Mouse (Mus musculus): ENCODE results near the gene Gm3685. TPM values are rescaled to one million over a fixed set of nuclear protein-coding genes. Genes with fewer than 3 reads are reported as not detected.
"Not testable (repeated sequence)": the region's sequence is repeated elsewhere in the genome, so short reads cannot be mapped to it uniquely, and the experiment has no call there.

Gene Gm3685
- not detected for total RNA-seq (2021)

DNA sequence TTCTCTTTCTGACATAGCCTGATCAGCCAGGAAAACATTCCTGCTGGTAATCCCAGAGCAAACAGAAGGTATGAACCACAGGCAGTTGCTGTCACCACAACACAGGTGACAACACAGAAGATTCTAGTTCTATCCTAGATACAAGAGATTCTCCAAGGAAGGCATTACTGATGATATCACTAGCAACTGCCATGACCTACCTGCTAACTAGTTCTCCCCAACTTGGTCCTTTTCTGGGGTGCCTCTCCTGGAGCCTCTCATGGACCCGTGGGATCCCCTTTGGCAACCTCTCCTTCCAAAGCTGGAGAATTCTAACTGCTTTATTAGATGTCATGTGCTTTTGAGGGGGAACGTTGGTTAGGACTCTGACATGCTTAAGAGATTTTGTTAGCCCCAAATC is at the start of gene Gm3685:
Gene Gm3685 (minus strand): TSS at position 101 of the 400 bp plus-strand sequence.
- DNase-seq (ENCODE audit: low spot score); intact Hi-C loops (cut with DNase I): not testable (repeated sequence)

DNA sequence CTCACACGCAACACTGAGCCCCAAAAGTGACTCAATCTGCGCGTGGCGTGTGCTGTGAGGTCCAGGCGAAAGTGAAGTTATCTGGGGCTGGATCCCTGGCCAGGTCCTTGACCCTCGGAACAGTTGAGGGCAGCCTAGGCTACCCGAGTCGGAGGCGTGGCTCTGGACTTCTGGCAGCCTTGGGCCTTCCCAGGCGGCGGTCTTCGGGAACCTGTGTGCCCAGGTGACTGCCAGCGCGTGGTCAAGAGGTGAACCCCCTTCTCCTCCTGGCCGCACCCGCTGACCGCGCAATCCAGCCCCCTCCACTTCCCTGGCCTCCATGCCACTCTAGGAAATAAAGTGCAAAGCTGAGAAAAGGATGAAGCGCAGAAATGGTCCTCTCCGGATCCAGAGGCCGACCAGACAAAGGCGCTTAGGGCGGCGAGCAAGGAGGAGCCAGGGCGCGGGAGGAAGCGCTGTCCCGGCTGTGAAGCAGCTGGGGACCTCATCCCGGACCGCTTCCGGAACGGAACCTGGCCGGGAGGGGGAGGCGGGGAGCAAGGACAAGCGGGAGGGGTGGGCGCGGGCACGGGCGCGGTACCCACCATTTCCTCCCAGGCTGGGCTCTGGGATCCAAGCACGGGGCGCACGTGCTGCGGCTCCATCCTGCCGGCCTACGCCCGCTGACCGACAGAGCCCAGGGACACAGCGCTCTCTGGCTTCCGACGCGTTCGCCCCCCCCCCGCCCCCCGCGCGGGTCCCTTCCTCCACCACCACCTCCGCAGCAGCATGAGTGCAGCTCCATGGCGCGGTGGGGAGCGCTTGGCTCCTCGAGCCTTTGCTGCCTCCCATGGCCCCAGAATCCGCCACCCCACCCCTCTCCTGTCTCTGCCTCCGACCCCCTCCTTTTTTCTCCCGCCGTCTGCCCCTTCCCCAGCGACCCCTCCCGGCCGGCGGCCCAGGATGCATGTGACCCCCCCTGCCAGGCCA is 17.7 kb downstream of the Gm3685 start, which contains the start of gene Gm10406:
Gene Gm10406 (minus strand): TSS at position 669 of the 969 bp plus-strand sequence.
- peak; percentile 67 for DNase-seq (ENCODE audit: low spot score)
- intact Hi-C loops (cut with DNase I), result not testable (repeated sequence)

DNA sequence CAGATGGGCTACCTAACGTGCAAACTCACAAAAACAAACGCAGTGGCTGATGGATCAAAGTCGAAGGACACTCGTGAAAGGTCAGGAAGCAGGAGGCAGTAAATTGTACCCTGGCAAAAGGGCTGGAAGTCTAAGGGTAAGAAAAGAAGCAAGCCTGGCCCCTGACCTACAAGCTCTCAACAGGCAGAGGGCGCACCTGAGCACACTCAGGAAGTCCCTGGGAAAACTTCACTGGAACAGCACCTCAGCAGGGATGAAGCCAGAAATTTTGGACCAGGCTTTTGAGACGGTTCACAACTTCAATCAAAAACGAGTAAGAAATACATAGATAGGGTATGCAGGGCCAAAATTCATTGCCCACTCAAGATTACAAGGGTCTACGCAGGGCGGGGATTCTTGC is 18.5 kb downstream of the Gm3685 start:
- intact Hi-C loops (cut with DNase I); DNase-seq (ENCODE audit: low spot score): not testable (repeated sequence)

Other genes starting within 250 kb of the Gm3685 start
- not detected for gene Gm3642, start 204.7 kb downstream of the Gm3685 start, total RNA-seq (2021)
- gene Gm3667, start 155.0 kb downstream of the Gm3685 start, total RNA-seq (2021), result under 1 TPM; 0.13 to 0.36 TPM
- gene Gm6356, start 71.2 kb downstream of the Gm3685 start, total RNA-seq (2021), result not detected
- gene Gm10406, start 17.5 kb downstream of the Gm3685 start, total RNA-seq (2021), result under 1 TPM in 1 of 2 experiments, not detected in 1; 0.17 TPM
- under 1 TPM in 1 of 2 experiments, not detected in 1; 0.22 TPM for gene Gm3696, start 55.7 kb upstream of the Gm3685 start, total RNA-seq (2021)
- not detected for gene Gm6676, start 80.4 kb upstream of the Gm3685 start, total RNA-seq (2021)
- gene Gm3512, start 129.6 kb upstream of the Gm3685 start, total RNA-seq (2021), result under 1 TPM; 0.14 to 0.26 TPM
- gene Gm16434, start 149.6 kb upstream of the Gm3685 start, total RNA-seq (2021), result not detected
- gene Gm3727, start 219.7 kb upstream of the Gm3685 start, total RNA-seq (2021), result not detected

All from heart, postnatal 25 days (tissue).